20 mouse cellular contexts compared by ENCODE assay signal in the genomic region with DNA sequence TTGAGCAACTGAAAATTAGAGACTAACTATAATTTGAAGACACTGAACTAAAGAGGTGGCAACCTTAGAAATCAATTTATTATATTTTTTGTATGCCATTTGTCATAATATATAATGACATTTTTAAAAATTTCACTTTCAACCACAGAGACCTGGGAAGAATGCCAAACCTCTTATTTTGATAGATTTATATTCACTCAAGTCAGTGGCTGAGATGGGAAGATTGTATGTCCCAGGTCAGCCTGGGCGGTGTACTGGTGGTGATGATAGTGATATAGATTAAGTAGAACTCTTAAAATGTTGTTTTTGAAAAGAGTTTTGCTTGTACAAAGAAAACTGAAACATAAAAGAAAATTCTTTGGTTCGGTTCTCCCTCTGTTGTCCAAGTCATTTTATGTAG. TPM values are rescaled to one million over a fixed set of nuclear protein-coding genes. Genes with fewer than 3 reads are reported as not detected.
DNase-seq lines count a peak whose midpoint lies in the region; ATAC-seq and TF ChIP-seq lines count a peak whose summit lies in the region.
"Had no signal": no experiment of that assay in that cellular context is flagged by ENCODE, and none has a peak within 500 bp of the region (broad histone marks: within the 10 kb centered on the region; RNA-seq: fewer than 3 reads in every experiment).

No protein-coding gene starts in this region.

- H3K4me3 ChIP-seq in layer of hippocampus, adult 2 months = peak overlapping the region; percentile 4
- H3K4me3 ChIP-seq in hindbrain, embryonic 12.5 days = no peak overlapping the region
- H3K4me3 ChIP-seq: embryonic facial prominence, embryonic 12.5 days; heart, embryonic 10.5 days; hindbrain, embryonic 13.5 days had no signal

- H3K27ac ChIP-seq in layer of hippocampus, adult 2 months = peak overlapping the region; percentile 25; the same call in 1 of the 2 replicates
- H3K27ac ChIP-seq in hindbrain, embryonic 12.5 days = no peak overlapping the region
- H3K27ac ChIP-seq: embryonic facial prominence, embryonic 12.5 days; heart, embryonic 10.5 days; hindbrain, embryonic 13.5 days; hindbrain, postnatal 0 days had no signal

- no peaks in the 10 kb centered on the region for H3K27me3 ChIP-seq in hindbrain, embryonic 12.5 days
- H3K27me3 ChIP-seq: embryonic facial prominence, embryonic 12.5 days; hindbrain, embryonic 13.5 days had no signal

- H3K36me3 ChIP-seq in hindbrain, embryonic 12.5 days = no peaks in the 10 kb centered on the region

- ATAC-seq in megakaryocyte-erythroid progenitor cell, adult 5-6 weeks (replicated peaks; ENCODE audit: low FRiP score, low TSS enrichment, poor library complexity, severe bottlenecking) = 0 out of 2 replicates have a peak, but pooled peaks have one; percentile 26
- no peak for ATAC-seq in hindbrain, embryonic 12.5 days (ENCODE audit: low FRiP score)
- ATAC-seq: forebrain, embryonic 16.5 days; hindbrain, postnatal 0 days had no signal

- no peak for DNase-seq in layer of hippocampus, adult 2 months (ENCODE audit: low spot score in 2 of 2)
- DNase-seq in layer of hippocampus, postnatal 10 days (ENCODE audit: low spot score in 2 of 2) = no peak
- peak; percentile 67 for DNase-seq in 3T3-L1 (ENCODE audit: low read depth, low spot score)
- DNase-seq in 416B (ENCODE audit: low read depth) = peak; percentile 47
- no peak for DNase-seq in right cerebral cortex, postnatal 14 days
- DNase-seq: adrenal gland, adult 8-10 months; adrenal gland, postnatal 36 days; cerebellum, adult 2 months; embryo, embryonic 11 days; gastrocnemius, postnatal 10 days; heart, adult 18-20 months; heart, postnatal 10 days; heart, postnatal 4 days had no signal

- H3K4me2 ChIP-seq in hindbrain, embryonic 12.5 days (replicated peaks) = no peak overlapping the region
- H3K4me2 ChIP-seq: embryonic facial prominence, embryonic 12.5 days had no signal

- TF ChIP-seq CTCF in layer of hippocampus, adult 2 months (conservative IDR thresholded peaks at IDR 0.05) = no peak

- H3K4me1 ChIP-seq in hindbrain, embryonic 12.5 days = peaks cover 23% of the 10 kb centered on the region

- 87% methylated on average over 2 of the region's 2 CpGs for WGBS in hindbrain, embryonic 12.5 days

- no peak overlapping the region for H3K9ac ChIP-seq in hindbrain, embryonic 12.5 days
- H3K9ac ChIP-seq: embryonic facial prominence, embryonic 12.5 days; hindbrain, embryonic 13.5 days had no signal

- H3K9me3 ChIP-seq in hindbrain, embryonic 12.5 days (replicated peaks) = 0 out of 2 replicates have a peak, but pooled peaks cover 3% of the 10 kb centered on the region
- H3K9me3 ChIP-seq: embryonic facial prominence, embryonic 12.5 days; heart, embryonic 10.5 days; hindbrain, embryonic 13.5 days had no signal

RNA-seq across cellular contexts. Expression of gene Dstyk, which starts 2.9 kb away (rescaled TPM):
- total RNA-seq in layer of hippocampus, adult 2 months (2021) = 10 to 100 TPM; 49.0 to 50.2 TPM
- total RNA-seq in layer of hippocampus, postnatal 10 days (2021) = 10 to 100 TPM; 31.0 to 34.9 TPM
- total RNA-seq in megakaryocyte-erythroid progenitor cell, adult 5-6 weeks (2014; fragmentation: Nextera tagmentation) = 3.8 and 12.1 TPM in 2 replicates
- 5.1 and 13.9 TPM in 2 replicates for total RNA-seq in megakaryocyte-erythroid progenitor cell, adult 5-6 weeks (2017)
- polyA plus RNA-seq in hindbrain, embryonic 12.5 days (2016; fragmentation: Nextera tagmentation; extraction: Ambion mirVana) = 14.3 and 14.6 TPM in 2 replicates

RNA-seq across cellular contexts. Expression of gene Tmcc2, which starts 29.1 kb away (rescaled TPM):
- total RNA-seq in layer of hippocampus, adult 2 months (2021) = 100 to 1,000 TPM; 242 to 256 TPM
- total RNA-seq in layer of hippocampus, postnatal 10 days (2021) = 100 to 1,000 TPM; 171 to 181 TPM
- total RNA-seq in megakaryocyte-erythroid progenitor cell, adult 5-6 weeks (2014; fragmentation: Nextera tagmentation) = 7.3 and 12.5 TPM in 2 replicates
- total RNA-seq in megakaryocyte-erythroid progenitor cell, adult 5-6 weeks (2017) = 3.2 and 4.8 TPM in 2 replicates
- polyA plus RNA-seq in hindbrain, embryonic 12.5 days (2016; fragmentation: Nextera tagmentation; extraction: Ambion mirVana) = 36.3 and 37.8 TPM in 2 replicates

RNA-seq across cellular contexts. Expression of gene Rbbp5, which starts 57.0 kb away (rescaled TPM):
- total RNA-seq in layer of hippocampus, adult 2 months (2021) = 10 to 100 TPM; 64.0 to 71.1 TPM
- 10 to 100 TPM; 36.8 to 37.3 TPM for total RNA-seq in layer of hippocampus, postnatal 10 days (2021)
- 48.7 and 52.0 TPM in 2 replicates for total RNA-seq in megakaryocyte-erythroid progenitor cell, adult 5-6 weeks (2014; fragmentation: Nextera tagmentation)
- 81.3 and 83.9 TPM in 2 replicates for total RNA-seq in megakaryocyte-erythroid progenitor cell, adult 5-6 weeks (2017)
- 53.7 and 53.8 TPM in 2 replicates for polyA plus RNA-seq in hindbrain, embryonic 12.5 days (2016; fragmentation: Nextera tagmentation; extraction: Ambion mirVana)

Comparison
In these comparisons a context has a peak if more than half of its experiments do, and no peak if none do; other contexts are left out.
1. DNase-seq: peak in 3T3-L1 (single experiment) and 416B (single experiment); none in layer of hippocampus, adult 2 months (0 of 2), layer of hippocampus, postnatal 10 days (0 of 2) and right cerebral cortex, postnatal 14 days (single experiment).
2. RNA of gene Tmcc2, which starts 29.1 kb away (total RNA-seq): 242 to 256 TPM in layer of hippocampus, adult 2 months and 171 to 181 TPM in layer of hippocampus, postnatal 10 days; 3.2 to 12.5 TPM in megakaryocyte-erythroid progenitor cell, adult 5-6 weeks; every median in the first group is over 10 times any median in the second.